Mouse (Mus musculus): ENCODE data around the gene Cdh13. TPM values are rescaled to one million over a fixed set of nuclear protein-coding genes. Genes with fewer than 3 reads are reported as not detected.

Cdh13 gene
- polyA plus RNA-seq, 1 experiment: 18.4 TPM

GRCm38 (mm10) chr8:118343267-118343666 lies 59.7 kb downstream of the Cdh13 start:
- Histone ChIP-seq H3K4me1 (ENCODE audit: control insufficient read depth, insufficient read depth, low read length) (no peaks in the 10 kb centered on the region), H3K27ac (ENCODE audit: insufficient read depth, low read length) (no peak overlapping the region), H3K27me3 (ENCODE audit: control insufficient read depth, insufficient read depth, low read length) (no peaks in the 10 kb centered on the region), H3K4me3 (replicated peaks; ENCODE audit: insufficient read depth, low read depth, low read length) (no peak overlapping the region)
- 22% methylated on average over 4 of the region's 4 CpGs for WGBS
- peak in 1 of 2 experiments; percentile 12 for DNase-seq
- TF ChIP-seq POLR2A (IDR thresholded peaks at IDR 0.05; ENCODE audit: borderline replicate concordance, insufficient read depth, low read length) (no peak), CTCF (IDR thresholded peaks at IDR 0.05; ENCODE audit: borderline replicate concordance, insufficient read depth, low read depth, low read length) (no peak)

DNA sequence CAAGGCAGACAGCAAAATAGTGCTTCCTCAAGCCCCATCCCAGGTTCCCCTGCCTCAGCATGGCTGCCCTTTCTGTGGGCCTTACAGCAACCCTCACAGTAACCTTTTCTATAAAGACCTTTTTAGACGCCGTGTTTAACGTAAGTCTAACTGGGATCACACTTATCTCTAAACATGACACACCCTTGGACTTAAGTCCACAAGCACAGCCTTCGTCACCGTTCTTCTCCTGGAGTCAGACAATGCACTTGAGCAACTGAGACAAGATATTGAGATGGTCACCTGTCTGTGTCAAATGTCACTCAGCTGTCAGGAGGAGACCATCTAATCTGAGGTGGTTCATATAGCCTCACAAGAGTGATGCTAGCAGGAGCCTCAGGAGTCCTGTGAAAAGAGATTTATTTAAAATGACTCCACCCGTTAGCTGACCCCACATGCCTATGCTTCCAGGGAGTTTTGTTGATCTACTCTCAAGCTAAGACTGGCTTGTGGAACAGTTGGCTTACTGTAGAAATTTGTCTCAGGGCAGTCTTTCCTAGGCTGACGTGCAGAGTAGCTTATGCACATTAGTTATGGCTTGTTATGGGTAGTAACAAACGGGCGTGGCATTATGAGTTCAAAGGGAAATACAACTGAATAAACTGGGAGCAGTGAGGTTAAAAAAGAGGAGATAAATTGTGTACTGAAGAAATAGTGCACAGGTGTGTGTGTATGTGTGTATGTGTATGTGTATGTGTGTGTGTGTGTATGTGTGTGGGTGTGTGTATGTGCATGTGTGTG lies 65.4 kb downstream of the Cdh13 start:
- 94% methylated on average over 9 of the region's 9 CpGs for whole genome bisulfite sequencing
- no peaks in the 10 kb centered on the region for H3K4me1 ChIP-seq (ENCODE audit: control insufficient read depth, insufficient read depth, low read length)
- H3K27me3 ChIP-seq (ENCODE audit: control insufficient read depth, insufficient read depth, low read length): no peaks in the 10 kb centered on the region
- TF ChIP-seq POLR2A (IDR thresholded peaks at IDR 0.05; ENCODE audit: borderline replicate concordance, insufficient read depth, low read length) (no peak), CTCF (IDR thresholded peaks at IDR 0.05; ENCODE audit: borderline replicate concordance, insufficient read depth, low read depth, low read length) (no peak)
- DNase-seq: no peak
- H3K4me3 ChIP-seq (replicated peaks; ENCODE audit: insufficient read depth, low read depth, low read length): no peak overlapping the region
- no peak overlapping the region for H3K27ac ChIP-seq (ENCODE audit: insufficient read depth, low read length)

- 44% methylated on average over 7 of the region's 7 CpGs for WGBS
- H3K27me3 ChIP-seq (ENCODE audit: control insufficient read depth, insufficient read depth, low read length): no peaks in the 10 kb centered on the region
- H3K4me1 ChIP-seq (ENCODE audit: control insufficient read depth, insufficient read depth, low read length): no peaks in the 10 kb centered on the region
- H3K4me3 ChIP-seq (replicated peaks; ENCODE audit: insufficient read depth, low read depth, low read length): no peak overlapping the region
- TF ChIP-seq POLR2A (IDR thresholded peaks at IDR 0.05; ENCODE audit: borderline replicate concordance, insufficient read depth, low read length): no peak
- no peak for TF ChIP-seq CTCF (IDR thresholded peaks at IDR 0.05; ENCODE audit: borderline replicate concordance, insufficient read depth, low read depth, low read length)
- no peak overlapping the region for H3K27ac ChIP-seq (ENCODE audit: insufficient read depth, low read length)
- DNase-seq: no peak
Measured at GRCm38 (mm10) chr8:118350136-118350535, 66.6 kb downstream of the Cdh13 start.

DNA sequence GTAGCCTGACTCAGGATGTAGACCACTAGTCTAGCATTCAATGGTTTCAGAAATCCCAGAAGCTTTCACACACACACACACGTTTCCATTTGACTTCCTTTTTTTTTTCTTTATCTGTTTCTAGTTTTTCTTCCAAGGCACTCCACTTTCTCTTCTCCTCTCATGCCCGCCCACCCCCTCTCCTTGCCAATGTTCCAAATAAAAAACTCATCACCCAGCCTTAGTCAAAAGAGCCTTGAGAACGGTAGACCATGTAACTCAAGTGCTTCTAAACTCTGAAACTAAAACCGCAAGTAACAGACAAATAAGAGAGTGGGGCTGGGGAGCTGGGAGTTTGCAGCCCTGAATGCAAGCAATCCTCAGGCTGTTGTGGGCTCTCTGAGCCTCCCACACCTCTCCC lies 69.5 kb downstream of the Cdh13 start:
- no peak for DNase-seq
- Histone ChIP-seq H3K27ac (ENCODE audit: insufficient read depth, low read length) (no peak overlapping the region), H3K4me1 (ENCODE audit: control insufficient read depth, insufficient read depth, low read length) (no peaks in the 10 kb centered on the region; the same call in 1 of the 2 replicates), H3K27me3 (ENCODE audit: control insufficient read depth, insufficient read depth, low read length) (no peaks in the 10 kb centered on the region), H3K4me3 (replicated peaks; ENCODE audit: insufficient read depth, low read depth, low read length) (no peak overlapping the region)
- WGBS: 83% methylated on average over 4 of the region's 4 CpGs
- no peak for TF ChIP-seq POLR2A (IDR thresholded peaks at IDR 0.05; ENCODE audit: borderline replicate concordance, insufficient read depth, low read length)
- no peak for TF ChIP-seq CTCF (IDR thresholded peaks at IDR 0.05; ENCODE audit: borderline replicate concordance, insufficient read depth, low read depth, low read length)

GRCm38 (mm10) chr8:118357067-118357466 lies 73.5 kb downstream of the Cdh13 start:
- H3K27me3 ChIP-seq (ENCODE audit: control insufficient read depth, insufficient read depth, low read length): no peaks in the 10 kb centered on the region
- 76% methylated on average over 5 of the region's 5 CpGs for WGBS
- H3K27ac ChIP-seq (ENCODE audit: insufficient read depth, low read length): no peak overlapping the region
- TF ChIP-seq POLR2A (IDR thresholded peaks at IDR 0.05; ENCODE audit: borderline replicate concordance, insufficient read depth, low read length): no peak
- TF ChIP-seq CTCF (IDR thresholded peaks at IDR 0.05; ENCODE audit: borderline replicate concordance, insufficient read depth, low read depth, low read length): no peak
- H3K4me1 ChIP-seq (ENCODE audit: control insufficient read depth, insufficient read depth, low read length): no peaks in the 10 kb centered on the region; the same call in 1 of the 2 replicates
- H3K4me3 ChIP-seq (replicated peaks; ENCODE audit: insufficient read depth, low read depth, low read length): no peak overlapping the region
- no peak for DNase-seq

DNA sequence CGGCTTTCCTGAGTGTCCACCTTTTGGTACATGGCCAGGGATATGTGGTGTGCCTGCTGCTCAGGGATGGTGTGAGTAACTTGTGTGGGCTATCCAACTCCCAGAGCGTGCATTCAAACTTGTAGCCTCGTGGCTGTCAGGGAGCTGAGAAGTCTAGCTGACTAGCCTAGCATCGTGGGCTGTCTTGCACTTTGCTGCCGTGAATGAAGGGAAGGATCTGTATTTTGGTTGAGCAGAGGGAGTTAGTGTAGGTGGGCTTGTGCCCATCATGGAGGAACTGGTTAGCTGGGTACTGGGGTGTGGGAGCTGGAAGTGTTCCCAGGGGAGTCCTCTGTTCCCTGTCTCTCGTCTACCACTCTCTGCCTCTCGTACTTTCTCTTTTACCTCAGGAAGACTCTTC lies 74.1 kb downstream of the Cdh13 start:
- 70% methylated on average over 7 of the region's 7 CpGs for WGBS
- no peak overlapping the region for H3K4me3 ChIP-seq (replicated peaks; ENCODE audit: insufficient read depth, low read depth, low read length)
- H3K27ac ChIP-seq (ENCODE audit: insufficient read depth, low read length): no peak overlapping the region
- no peaks in the 10 kb centered on the region; the same call in 1 of the 2 replicates for H3K4me1 ChIP-seq (ENCODE audit: control insufficient read depth, insufficient read depth, low read length)
- TF ChIP-seq CTCF (IDR thresholded peaks at IDR 0.05; ENCODE audit: borderline replicate concordance, insufficient read depth, low read depth, low read length): no peak
- TF ChIP-seq POLR2A (IDR thresholded peaks at IDR 0.05; ENCODE audit: borderline replicate concordance, insufficient read depth, low read length): no peak
- DNase-seq: no peak
- no peaks in the 10 kb centered on the region for H3K27me3 ChIP-seq (ENCODE audit: control insufficient read depth, insufficient read depth, low read length)

DNA sequence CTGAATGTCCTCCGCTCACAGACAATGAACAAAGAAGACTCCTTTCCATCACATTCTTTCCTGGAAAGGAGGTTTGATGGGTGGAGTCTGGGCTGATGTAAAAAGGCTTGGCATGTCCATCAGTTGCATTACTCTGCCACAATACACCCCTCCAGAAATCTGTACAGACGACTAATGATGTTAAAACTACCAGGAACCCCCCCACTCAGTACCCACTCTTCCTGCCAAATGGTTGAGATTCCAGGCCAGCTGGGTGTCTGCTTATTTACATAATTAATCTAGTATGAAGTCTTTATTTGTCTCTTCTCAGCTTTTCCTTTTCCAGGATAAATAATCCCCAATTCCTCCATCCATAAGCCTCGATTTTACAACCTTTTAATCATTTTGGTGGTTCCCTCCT lies 80.2 kb downstream of the Cdh13 start:
- no peak for DNase-seq
- Histone ChIP-seq H3K4me3 (replicated peaks; ENCODE audit: insufficient read depth, low read depth, low read length) (no peak overlapping the region), H3K27me3 (ENCODE audit: control insufficient read depth, insufficient read depth, low read length) (no peaks in the 10 kb centered on the region), H3K4me1 (ENCODE audit: control insufficient read depth, insufficient read depth, low read length) (no peaks in the 10 kb centered on the region), H3K27ac (ENCODE audit: insufficient read depth, low read length) (no peak overlapping the region)
- no peak for TF ChIP-seq POLR2A (IDR thresholded peaks at IDR 0.05; ENCODE audit: borderline replicate concordance, insufficient read depth, low read length)
- TF ChIP-seq CTCF (IDR thresholded peaks at IDR 0.05; ENCODE audit: borderline replicate concordance, insufficient read depth, low read depth, low read length): no peak
- 52% methylated on average over 3 of the region's 3 CpGs for WGBS

DNA sequence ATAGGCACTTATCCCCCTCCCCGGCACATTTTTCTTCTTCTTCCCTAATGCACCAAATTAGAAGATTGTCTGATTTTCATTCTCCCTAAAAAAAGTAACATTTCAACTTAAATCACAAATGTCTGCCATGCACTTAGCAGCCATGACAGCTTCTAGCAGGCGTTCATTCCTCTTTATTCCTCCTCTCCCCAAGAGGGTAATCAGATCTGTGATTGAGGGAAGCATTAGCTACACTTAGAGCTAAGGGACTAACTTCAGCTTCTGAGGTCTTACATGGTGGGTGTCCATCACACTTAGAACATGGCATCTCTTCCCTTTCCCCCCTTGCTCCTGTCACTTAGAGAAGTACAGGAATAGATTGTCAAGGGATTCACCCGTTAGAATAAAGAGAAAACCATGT lies 89.6 kb downstream of the Cdh13 start:
- DNase-seq: no peak
- Histone ChIP-seq H3K27me3 (ENCODE audit: control insufficient read depth, insufficient read depth, low read length) (no peaks in the 10 kb centered on the region), H3K27ac (ENCODE audit: insufficient read depth, low read length) (no peak overlapping the region), H3K4me1 (ENCODE audit: control insufficient read depth, insufficient read depth, low read length) (peaks cover 6% of the 10 kb centered on the region; the same call in 1 of the 2 replicates), H3K4me3 (replicated peaks; ENCODE audit: insufficient read depth, low read depth, low read length) (no peak overlapping the region)
- TF ChIP-seq CTCF (IDR thresholded peaks at IDR 0.05; ENCODE audit: borderline replicate concordance, insufficient read depth, low read depth, low read length): no peak
- TF ChIP-seq POLR2A (IDR thresholded peaks at IDR 0.05; ENCODE audit: borderline replicate concordance, insufficient read depth, low read length): no peak
- WGBS: 96% methylated on average over 3 of the region's 3 CpGs
